Mouse (Mus musculus) erythroblast, embryonic 14.5 days (primary cell): ENCODE measurements around the gene Atg7.

ENCODE experiments used
- GATA1 ChIP-seq: IDR thresholded peaks from 2 replicates; pipeline ENCODE4 v1.6.1; 2012; ENCODE audit warnings: low read length, inconsistent platforms, mixed read lengths
- TAL1 ChIP-seq: IDR thresholded peaks from 3 replicates; pipeline ENCODE4 v1.6.1; 2012; ENCODE audit warnings: low read length, inconsistent platforms, mixed read lengths

DNA sequence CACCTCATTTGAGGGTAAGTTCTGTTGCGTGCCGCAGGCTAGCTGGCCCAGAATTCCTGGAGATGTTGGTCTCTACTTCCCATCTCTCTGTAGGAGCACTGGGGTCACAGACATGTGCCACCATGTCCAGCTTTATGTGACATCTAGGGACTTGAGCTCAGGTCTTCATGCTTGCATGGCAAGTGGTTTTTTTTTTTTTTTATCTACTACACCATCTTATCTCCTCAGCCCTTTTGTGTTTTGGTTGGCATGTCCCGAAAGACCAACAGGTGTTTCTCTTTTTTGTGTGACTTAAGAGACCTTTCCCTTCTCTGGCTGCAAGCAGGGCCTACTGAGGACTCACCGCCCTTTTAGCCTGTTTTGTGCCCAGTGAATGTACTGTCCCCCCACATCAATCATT is 213.6 kb downstream of the Atg7 start:
- TF ChIP-seq GATA1 (no peak), TAL1 (no peak)
